Mouse (Mus musculus): ENCODE data around the gene Igsf9.

Igsf9 gene

DNA sequence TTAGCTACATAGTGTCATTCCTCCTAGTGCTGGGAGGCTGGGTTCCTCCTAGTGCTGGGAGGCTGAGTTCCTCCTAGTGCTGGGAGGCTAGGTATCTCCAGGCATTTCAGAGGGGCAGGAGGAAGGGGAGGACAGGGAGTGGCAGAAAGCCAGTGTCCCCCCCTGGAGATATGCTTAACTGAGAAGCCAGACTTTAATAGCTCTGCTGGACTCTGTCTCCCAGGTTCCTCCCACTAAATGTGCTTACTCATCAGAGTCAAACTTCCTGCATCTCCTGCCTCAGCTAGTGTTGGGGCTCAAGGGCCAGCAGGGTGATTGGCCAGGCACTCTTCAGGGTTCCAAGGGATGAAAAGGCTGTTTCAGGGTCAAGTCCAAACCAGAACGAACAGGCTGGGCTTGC is 33.8 kb downstream of the Igsf9 start:
- in situ Hi-C loops (cut with MseI, MboI), result no loop called here

- in situ Hi-C loops (cut with MseI, MboI), result no loop called here
These were observed 36.4 kb downstream of the Igsf9 start for GRCm38 (mm10) chr1:172518013-172518412.

- in situ Hi-C loops (cut with MseI, MboI), result loop anchor here in 1 of 2 experiments (10.0 kb wide), 1 partner anchor 115 kb away; no protein-coding TSS in a partner anchor
These were observed 38.1 kb downstream of the Igsf9 start for GRCm38 (mm10) chr1:172519644-172520043.

- in situ Hi-C loops (cut with MseI, MboI), result loop anchor here in 1 of 2 experiments (10.0 kb wide), 1 partner anchor 116 kb away; no protein-coding TSS in a partner anchor
These were observed 39.2 kb downstream of the Igsf9 start, which contains the start of gene Cfap45 for GRCm38 (mm10) chr1:172520576-172521440. Gene Cfap45, plus strand, starts transcription at chr1:172520801.

DNA sequence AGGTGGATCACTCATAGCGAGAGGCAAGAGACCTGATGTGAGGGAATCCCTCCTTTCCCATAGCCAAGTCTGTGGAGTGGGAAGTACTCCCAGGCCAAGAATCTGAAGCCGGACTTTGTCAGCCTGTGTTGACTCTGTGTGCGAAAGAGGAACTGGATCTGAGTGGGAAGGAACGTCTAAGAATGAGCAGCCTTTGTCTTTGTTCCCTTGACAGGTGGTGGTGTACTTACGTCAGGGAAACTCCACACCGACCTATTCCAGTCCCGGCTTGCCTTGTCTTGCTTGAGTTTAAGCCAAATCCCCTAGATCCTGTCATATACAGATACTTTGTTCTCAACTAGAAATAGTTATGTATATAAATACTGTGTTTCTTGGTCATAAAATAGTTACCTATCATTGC is 40.9 kb downstream of the Igsf9 start:
- in situ Hi-C loops (cut with MseI, MboI), result loop anchor here in 1 of 2 experiments (10.0 kb wide), 1 partner anchor 118 kb away; no protein-coding TSS in a partner anchor

GRCm38 (mm10) chr1:172523699-172524101 is 42.1 kb downstream of the Igsf9 start:
- in situ Hi-C loops (cut with MseI, MboI), result loop anchor here in 1 of 2 experiments (10.0 kb wide), 1 partner anchor 119 kb away; no protein-coding TSS in a partner anchor

- in situ Hi-C loops (cut with MseI, MboI), result loop anchor here (5.0 to 10.0 kb wide), 3 partner anchors 87 to 120 kb away; no protein-coding TSS in a partner anchor
These were observed 43.6 kb downstream of the Igsf9 start for GRCm38 (mm10) chr1:172525027-172525764.

DNA sequence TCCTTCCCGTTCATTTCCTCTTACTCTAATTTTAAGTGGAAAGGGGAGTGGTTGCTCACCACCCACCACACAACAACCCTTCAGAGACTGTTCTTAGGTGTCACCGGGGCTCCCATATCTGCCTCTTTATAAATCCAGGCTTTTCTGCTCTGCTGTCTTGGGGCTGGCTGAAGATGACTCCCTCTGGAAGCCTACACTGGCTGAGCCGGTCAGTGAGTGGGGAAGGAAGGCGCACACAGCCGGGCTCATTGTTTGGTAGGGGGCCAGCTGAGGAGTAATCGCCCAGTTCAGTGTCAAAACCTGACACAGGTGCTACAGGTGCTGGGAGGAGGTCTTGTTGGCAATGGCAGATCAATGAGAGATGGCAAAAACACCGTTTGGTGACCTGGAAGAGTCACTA is 44.4 kb downstream of the Igsf9 start:
- in situ Hi-C loops (cut with MseI, MboI), result loop anchor here (5.0 to 10.0 kb wide), 3 partner anchors 86 to 121 kb away; no protein-coding TSS in a partner anchor

DNA sequence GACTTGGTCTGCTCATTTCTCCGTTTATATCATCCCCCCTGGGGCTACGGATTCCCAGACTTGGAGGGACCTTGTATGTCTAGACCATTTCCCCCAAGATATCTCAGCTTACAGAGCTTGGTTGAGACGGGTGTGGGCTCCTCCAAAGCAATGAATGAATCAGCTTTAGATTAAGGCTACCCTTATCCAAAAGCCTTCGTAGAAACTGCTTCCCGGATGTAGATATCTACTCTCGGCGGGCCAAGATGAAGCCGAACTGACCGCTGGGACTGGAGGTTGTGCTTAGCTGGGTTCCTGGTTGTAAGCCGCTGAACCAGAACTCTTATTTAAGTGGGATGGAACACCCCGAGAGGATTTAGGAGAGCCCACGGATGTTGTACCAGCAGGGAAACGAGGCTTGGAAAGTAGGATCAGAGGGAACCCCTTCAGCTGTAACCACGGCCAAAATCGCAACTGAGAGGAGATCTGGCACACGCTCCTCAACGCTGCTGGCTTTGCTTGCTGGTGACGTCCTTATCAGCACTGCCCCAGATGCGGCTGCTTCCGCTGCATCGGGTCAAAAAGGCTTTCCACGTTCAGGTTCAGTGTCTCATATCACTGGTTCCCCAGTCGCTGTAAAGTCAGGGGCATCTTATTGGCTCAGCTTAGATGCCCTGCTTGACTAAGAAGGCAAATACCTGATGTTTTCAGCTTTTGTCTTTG is 44.9 kb downstream of the Igsf9 start:
- in situ Hi-C loops (cut with MseI, MboI), result loop anchor here (5.0 to 10.0 kb wide), 3 partner anchors 86 to 122 kb away; no protein-coding TSS in a partner anchor

DNA sequence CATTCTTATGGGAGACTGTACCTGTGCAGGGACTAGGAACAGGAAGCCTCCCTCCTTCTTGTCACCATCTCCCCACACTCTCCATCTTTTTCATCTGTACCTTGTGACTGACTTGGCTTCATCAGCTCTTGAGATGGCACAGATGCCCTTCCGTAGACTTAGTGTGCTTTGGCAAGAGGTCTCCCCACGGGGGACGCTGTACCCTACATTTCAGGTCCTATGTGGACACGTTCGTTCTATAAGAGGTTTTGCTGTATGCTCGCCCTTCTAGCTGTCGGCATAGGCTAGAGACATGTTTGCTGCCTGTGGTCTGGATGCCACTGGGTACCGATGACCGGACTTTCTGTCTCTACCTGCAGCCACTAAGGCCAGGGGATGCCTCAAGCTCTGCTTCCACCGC is 45.8 kb downstream of the Igsf9 start:
- in situ Hi-C loops (cut with MseI, MboI), result loop anchor here (5.0 to 10.0 kb wide), 3 partner anchors 85 to 123 kb away; no protein-coding TSS in a partner anchor

GRCm38 (mm10) chr1:172528701-172529100 is 47.1 kb downstream of the Igsf9 start:
- in situ Hi-C loops (cut with MseI, MboI), result loop anchor here (5.0 to 10.0 kb wide), 3 partner anchors 84 to 124 kb away; no protein-coding TSS in a partner anchor

DNA sequence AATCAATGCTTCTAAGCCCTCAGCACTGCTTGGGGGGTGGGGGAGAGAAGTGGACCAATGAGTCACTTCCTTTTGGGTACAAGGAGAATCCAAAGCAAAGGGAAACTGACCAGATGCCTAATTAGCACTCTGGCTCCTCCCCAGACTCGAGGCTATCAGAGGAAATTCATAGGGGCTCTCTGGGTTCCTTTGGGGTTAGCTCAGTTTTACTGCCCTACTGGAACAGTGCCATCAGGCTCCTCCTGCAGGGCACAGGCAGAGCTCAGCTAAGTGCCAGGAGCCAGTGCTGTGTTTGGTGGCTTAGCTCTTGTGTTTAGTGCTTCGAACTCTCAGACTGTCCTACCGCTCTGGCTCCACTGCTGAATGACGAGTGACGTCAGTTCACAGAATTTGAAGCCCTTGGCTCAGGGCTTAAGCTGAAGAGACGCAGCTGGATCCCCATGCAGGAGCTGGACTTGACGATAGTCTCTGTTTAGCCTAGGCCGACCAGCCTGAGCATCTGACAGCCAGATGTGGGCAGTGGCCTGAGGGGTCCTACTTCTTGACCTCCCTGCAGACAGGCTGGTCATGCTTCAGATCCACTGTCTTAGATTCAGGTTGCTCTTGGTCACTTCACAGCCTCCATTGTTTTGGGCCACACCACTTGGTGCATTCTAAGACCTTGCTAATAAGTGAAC is 49.1 kb downstream of the Igsf9 start:
- in situ Hi-C loops (cut with MseI, MboI), result no loop called here

DNA sequence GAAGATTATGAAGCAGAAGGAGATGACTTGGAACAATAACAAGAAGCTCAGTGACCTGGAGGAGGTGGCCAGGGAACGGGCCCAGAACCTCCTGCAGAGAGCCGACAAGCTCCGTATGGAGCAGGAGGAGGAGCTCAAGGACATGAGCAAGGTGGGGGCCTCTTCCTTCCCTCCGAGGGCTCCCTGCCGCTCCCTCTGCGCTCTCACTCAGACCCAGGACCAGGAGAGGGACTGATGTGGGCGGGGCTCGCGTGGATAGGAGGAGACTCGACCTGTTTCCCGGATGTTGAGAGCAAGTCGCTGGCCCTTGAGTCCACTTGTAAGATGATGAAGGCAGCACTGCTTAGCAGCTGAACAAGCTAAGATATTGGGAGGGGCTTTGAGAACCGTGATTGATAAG is 51.0 kb downstream of the Igsf9 start:
- in situ Hi-C loops (cut with MseI, MboI), result no loop called here

GRCm38 (mm10) chr1:172535116-172535515 is 53.5 kb downstream of the Igsf9 start:
- in situ Hi-C loops (cut with MseI, MboI), result no loop called here

- in situ Hi-C loops (cut with MseI, MboI), result no loop called here
These were observed 58.2 kb downstream of the Igsf9 start for GRCm38 (mm10) chr1:172539827-172540226.

GRCm38 (mm10) chr1:172540283-172540820 is 58.8 kb downstream of the Igsf9 start:
- in situ Hi-C loops (cut with MseI, MboI), result no loop called here

DNA sequence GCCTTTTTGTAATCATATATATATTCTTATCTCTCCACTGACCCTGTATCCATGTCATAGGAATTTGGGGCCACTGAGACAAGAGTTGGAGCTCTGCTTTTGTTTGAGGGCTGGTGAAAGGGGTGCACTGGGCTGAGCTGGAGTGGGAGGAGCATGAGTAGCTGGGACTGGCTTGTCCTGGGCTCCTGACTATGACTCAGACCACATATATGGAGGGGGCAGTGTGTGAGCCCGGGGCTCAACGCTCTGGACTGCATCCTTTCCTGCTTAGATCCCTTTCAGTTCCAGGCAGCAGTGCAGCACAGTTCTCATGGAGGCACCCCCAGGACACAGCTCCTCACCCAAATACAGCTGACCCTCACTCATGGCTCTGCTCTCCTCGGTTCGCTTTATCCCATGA is 64.5 kb downstream of the Igsf9 start:
- in situ Hi-C loops (cut with MseI, MboI), result no loop called here
